Mouse (Mus musculus): ENCODE measurements around the gene Zcchc9. TPM values are rescaled to one million over a fixed set of nuclear protein-coding genes. Genes with fewer than 3 reads are reported as not detected.

The Zcchc9 gene
- polyA plus RNA-seq, 1 experiment = 15.6 TPM

DNA sequence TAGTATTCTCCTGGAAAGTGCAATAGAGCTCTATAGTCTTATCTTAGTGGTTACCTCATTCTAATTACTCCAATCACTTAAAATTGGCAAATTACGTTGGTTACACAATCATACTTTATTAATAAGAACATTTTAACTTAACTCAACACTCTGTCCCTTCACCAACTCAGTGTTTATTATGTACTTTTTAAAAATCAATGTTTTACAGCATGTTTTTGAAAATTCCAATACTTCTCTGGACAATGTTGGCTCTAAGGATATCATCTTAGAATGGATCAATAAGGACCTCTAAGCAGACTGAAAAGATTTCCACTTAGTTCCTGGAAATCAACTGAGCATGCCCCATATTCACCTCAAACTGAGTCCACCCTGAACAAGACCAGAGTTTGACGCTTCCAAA, 59.1 kb downstream of the Zcchc9 start:
- H3K4me3 ChIP-seq (ENCODE audit: insufficient read depth, low read depth, low read length) = no peak overlapping the region
- no peaks in the 10 kb centered on the region for H3K4me1 ChIP-seq (ENCODE audit: control insufficient read depth, insufficient read depth, insufficient read length, low read length)
- H3K27ac ChIP-seq (replicated peaks; ENCODE audit: low read depth, low read length) = no peak overlapping the region

Other genes starting within 250 kb of the Zcchc9 start
- 2.4 TPM in 1 of 2 replicates, not detected in the other for gene Acot12, start 66.2 kb downstream of the Zcchc9 start, polyA plus RNA-seq (2012; ENCODE audit: insufficient read depth, insufficient read length, missing spikeins)
- 9.0 and 30.6 TPM in 2 replicates for gene Ckmt2, start 69.2 kb upstream of the Zcchc9 start, polyA plus RNA-seq (2012; ENCODE audit: insufficient read depth, insufficient read length, missing spikeins)

Data from brown adipose tissue, adult 24 weeks (tissue).